Mouse (Mus musculus): Measurements from ENCODE around the gene B3gntl1. TPM values are rescaled to one million over a fixed set of nuclear protein-coding genes. Genes with fewer than 3 reads are reported as not detected.

Gene B3gntl1
- polyA plus RNA-seq (2012): 1.6 and 2.1 TPM in 2 replicates

GRCm38 (mm10) chr11:121672990-121673572, at the start of gene B3gntl1:
Gene B3gntl1, minus strand, starts transcription at chr11:121673153.

GRCm38 (mm10) chr11:121701244-121701643, 28.3 kb upstream of the B3gntl1 start, which contains the start of gene Metrnl:
Gene Metrnl, plus strand, starts transcription at chr11:121701544.

Other genes with a start within 250 kb of the B3gntl1 start
- gene Fn3k, start 238.2 kb downstream of the B3gntl1 start, polyA plus RNA-seq (2012): 0.12 and 0.29 TPM in 2 replicates
- gene Tbcd, start 221.2 kb downstream of the B3gntl1 start, polyA plus RNA-seq (2012): 4.7 and 5.6 TPM in 2 replicates
- gene Zfp750, start 153.8 kb downstream of the B3gntl1 start, polyA plus RNA-seq (2012): 0.05 TPM in 2 replicates
- 6.7 and 12.5 TPM in 2 replicates for gene Metrnl, start 28.4 kb upstream of the B3gntl1 start, polyA plus RNA-seq (2012)
- 0.02 TPM in 1 of 2 replicates, not detected in the other for gene Ptchd3, start 157.1 kb upstream of the B3gntl1 start, polyA plus RNA-seq (2012)

Measured in megakaryocyte-erythroid progenitor cell, adult 5 weeks (primary cell).